Comparison of ENCODE assay signal across 9 mouse cellular contexts in the genomic region with DNA sequence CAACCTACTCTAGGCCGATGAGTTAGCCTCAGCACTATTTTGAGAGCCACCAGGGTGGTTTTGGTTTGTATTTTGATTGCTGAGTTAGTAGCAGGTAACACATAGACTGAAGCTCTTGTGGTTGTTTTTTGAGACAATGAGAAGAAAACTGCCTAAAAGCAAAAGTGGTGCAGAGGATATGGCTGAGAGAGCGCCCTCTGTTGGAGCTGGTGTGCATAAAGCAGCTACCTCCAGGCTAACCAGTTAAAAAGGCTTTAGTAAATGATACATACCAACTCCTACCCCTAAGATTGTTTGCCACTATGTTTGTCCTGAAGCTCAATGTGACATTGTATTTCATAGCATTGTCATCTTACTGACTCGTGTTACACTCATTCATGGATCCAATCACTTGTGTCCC. TPM values are rescaled to one million over a fixed set of nuclear protein-coding genes. Genes with fewer than 3 reads are reported as not detected.
DNase-seq lines count a peak whose midpoint lies in the region; ATAC-seq and TF ChIP-seq lines count a peak whose summit lies in the region.
"Had no signal": no experiment of that assay in that cellular context is flagged by ENCODE, and none has a peak within 500 bp of the region (broad histone marks: within the 10 kb centered on the region; RNA-seq: fewer than 3 reads in every experiment).

No protein-coding gene starts in this region.

- H3K4me2 ChIP-seq in midbrain, postnatal 0 days (ENCODE audit: low read depth, low read length, poor library complexity, severe bottlenecking) = no peak overlapping the region
- H3K4me2 ChIP-seq: heart, embryonic 15.5 days had no signal

- H3K27me3 ChIP-seq in midbrain, postnatal 0 days (ENCODE audit: insufficient read depth, low read length) = no peaks in the 10 kb centered on the region
- H3K27me3 ChIP-seq in midbrain, embryonic 10.5 days (ENCODE audit: low read depth, poor library complexity, severe bottlenecking) = no peaks in the 10 kb centered on the region
- H3K27me3 ChIP-seq: heart, embryonic 15.5 days had no signal

- H3K4me1 ChIP-seq in midbrain, postnatal 0 days (ENCODE audit: insufficient read depth, low read length) = no peaks in the 10 kb centered on the region
- H3K4me1 ChIP-seq in midbrain, embryonic 10.5 days = no peaks in the 10 kb centered on the region
- H3K4me1 ChIP-seq: heart, embryonic 15.5 days had no signal

- no peak for ATAC-seq in midbrain, postnatal 0 days (ENCODE audit: low FRiP score)
- ATAC-seq in activated CD4-positive, CD25-positive, alpha-beta regulatory T cell, adult 4 months = no peak

- no peak overlapping the region for H3K27ac ChIP-seq in midbrain, postnatal 0 days (ENCODE audit: low read depth, low read length)
- no peak overlapping the region for H3K27ac ChIP-seq in midbrain, embryonic 10.5 days (replicated peaks)
- H3K27ac ChIP-seq: heart, embryonic 15.5 days had no signal

- H3K9ac ChIP-seq in midbrain, postnatal 0 days (replicated peaks; ENCODE audit: low read length, poor library complexity, severe bottlenecking) = no peak overlapping the region
- H3K9ac ChIP-seq: heart, embryonic 15.5 days had no signal

- DNase-seq in cerebellum, postnatal 10 days = peak; percentile 23 to 25
- DNase-seq in cerebellum, adult 8-10 months = no peak
- no peak for DNase-seq in midbrain, postnatal 0 days (ENCODE audit: low spot score)
- DNase-seq in midbrain, embryonic 10.5 days (ENCODE audit: low spot score) = no peak
- peak; percentile 19 for DNase-seq in embryo, embryonic 11 days
- DNase-seq in thymus, postnatal 0 days (ENCODE audit: low spot score) = peak; percentile 44
- DNase-seq in right cerebral cortex, postnatal 10 days (ENCODE audit: low spot score in 2 of 2) = no peak

- H3K36me3 ChIP-seq in midbrain, postnatal 0 days (ENCODE audit: insufficient read depth, low read length) = no peaks in the 10 kb centered on the region
- no peaks in the 10 kb centered on the region for H3K36me3 ChIP-seq in midbrain, embryonic 10.5 days
- H3K36me3 ChIP-seq: heart, embryonic 15.5 days had no signal

- WGBS in midbrain, postnatal 0 days = 58% methylated on average over 3 of the region's 3 CpGs
- 60% methylated on average over 3 of the region's 3 CpGs for WGBS in midbrain, embryonic 10.5 days

- no peaks in the 10 kb centered on the region for H3K9me3 ChIP-seq in midbrain, postnatal 0 days (ENCODE audit: low read length)
- H3K9me3 ChIP-seq in midbrain, embryonic 10.5 days (replicated peaks) = no peaks in the 10 kb centered on the region
- H3K9me3 ChIP-seq: heart, embryonic 15.5 days had no signal

- peak; percentile 30; the same call in 1 of the 2 replicates for TF ChIP-seq CTCF in midbrain, postnatal 0 days (IDR thresholded peaks at IDR 0.05)

- no peak overlapping the region for H3K4me3 ChIP-seq in midbrain, postnatal 0 days (ENCODE audit: low read depth, low read length)
- H3K4me3 ChIP-seq in midbrain, embryonic 10.5 days = no peak overlapping the region
- H3K4me3 ChIP-seq: heart, embryonic 15.5 days had no signal

RNA-seq across cellular contexts. Expression of a gene that starts 54.3 kb away (rescaled TPM):
- 2.5 and 3.5 TPM in 2 replicates for total RNA-seq in midbrain, postnatal 0 days (2014; rRNA removed)
- polyA plus RNA-seq in midbrain, postnatal 0 days (2015; fragmentation: Nextera tagmentation; extraction: Ambion mirVana) = 53.1 and 55.0 TPM in 2 replicates
- polyA plus RNA-seq in midbrain, embryonic 10.5 days (2016; fragmentation: Nextera tagmentation; extraction: Ambion mirVana) = 52.4 and 61.1 TPM in 2 replicates
- polyA plus RNA-seq in thymus, postnatal 0 days (2015; fragmentation: Nextera tagmentation; extraction: Ambion mirVana) = 87.0 and 90.7 TPM in 2 replicates
- 10 to 100 TPM; 51.8 to 75.8 TPM for polyA plus RNA-seq in activated CD4-positive, CD25-positive, alpha-beta regulatory T cell, adult 4 months (2017; shearing (Covaris generic))

RNA-seq across cellular contexts. Expression of a gene that starts 56.2 kb away (rescaled TPM):
- 0.44 and 1.3 TPM in 2 replicates for total RNA-seq in midbrain, postnatal 0 days (2014; rRNA removed)
- 0.51 and 0.65 TPM in 2 replicates for polyA plus RNA-seq in midbrain, postnatal 0 days (2015; fragmentation: Nextera tagmentation; extraction: Ambion mirVana)
- 0.11 and 0.36 TPM in 2 replicates for polyA plus RNA-seq in midbrain, embryonic 10.5 days (2016; fragmentation: Nextera tagmentation; extraction: Ambion mirVana)
- 0.37 and 0.96 TPM in 2 replicates for polyA plus RNA-seq in thymus, postnatal 0 days (2015; fragmentation: Nextera tagmentation; extraction: Ambion mirVana)
- under 1 TPM; 0.07 to 0.23 TPM for polyA plus RNA-seq in activated CD4-positive, CD25-positive, alpha-beta regulatory T cell, adult 4 months (2017; shearing (Covaris generic))

Comparison
In these comparisons a context has a peak if more than half of its experiments do, and no peak if none do; other contexts are left out.
1. DNase-seq: peak in cerebellum, postnatal 10 days (2 of 2), embryo, embryonic 11 days (single experiment) and thymus, postnatal 0 days (single experiment); none in cerebellum, adult 8-10 months (single experiment), midbrain, postnatal 0 days (single experiment), midbrain, embryonic 10.5 days (single experiment) and right cerebral cortex, postnatal 10 days (0 of 2).